Mouse (Mus musculus): ENCODE data around the gene Pex26.

DNA sequence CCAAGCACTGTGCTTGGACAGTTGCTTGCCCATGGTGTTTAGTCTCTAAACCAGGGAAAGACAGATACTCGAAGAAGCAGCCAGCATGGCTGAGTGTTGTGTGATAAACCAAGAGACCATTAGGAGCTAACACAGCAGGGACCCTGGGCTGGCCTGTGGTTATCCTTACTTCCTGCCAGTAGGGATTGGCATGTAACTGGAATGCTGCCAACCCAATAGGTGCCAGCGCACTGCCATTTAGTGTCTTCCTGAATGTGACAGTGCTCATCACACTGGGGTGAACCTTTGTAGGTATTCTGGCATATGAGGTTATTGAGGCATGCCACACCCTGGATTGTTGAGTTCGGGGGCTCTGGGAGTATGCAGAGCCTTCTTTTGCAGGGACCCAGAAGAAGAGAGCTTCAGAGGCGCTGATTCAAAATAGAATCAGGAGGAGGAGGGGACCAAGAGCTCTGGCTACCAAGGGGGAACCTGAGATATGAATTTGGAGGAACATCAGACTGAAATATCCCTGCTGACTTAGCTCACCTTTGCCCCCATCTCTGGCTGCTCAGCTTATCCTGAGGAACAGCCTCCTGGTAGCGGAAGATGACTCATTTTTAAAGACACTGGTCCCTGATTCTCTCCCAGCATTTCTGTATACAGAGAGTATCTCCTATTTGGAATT lies 33.3 kb downstream of the Pex26 start:
- TF ChIP-seq GATA1 (IDR thresholded peaks at IDR 0.05; ENCODE audit: low read length) = no peak
- no peak for TF ChIP-seq TAL1 (IDR thresholded peaks at IDR 0.05; ENCODE audit: low read length)

Measured in erythroblast, embryonic 14.5 days (primary cell).